Mouse (Mus musculus) small intestine, adult 2 months (tissue): ENCODE measurements around the gene 4921536K21Rik. TPM values are rescaled to one million over a fixed set of nuclear protein-coding genes. Genes with fewer than 3 reads are reported as not detected.

Experiments used
- H3K27ac ChIP-seq: fragments of 200-500 bp; 2 replicates; pipeline ENCODE4 v1.5.1; 2012; ENCODE audit warnings: low read depth, low read length, control low read depth, inconsistent platforms; ENCODE audit not compliant: insufficient read depth
- H3K27me3 ChIP-seq: fragments of 200-500 bp; 2 replicates; pipeline ENCODE4 v1.6.1; 2012; ENCODE audit warnings: mild to moderate bottlenecking, moderate library complexity, low read length, inconsistent platforms; ENCODE audit not compliant: control insufficient read depth, insufficient read depth
- H3K36me3 ChIP-seq: fragments of 200-500 bp; 2 replicates; pipeline ENCODE4 v1.6.1; 2012; ENCODE audit warnings: mild to moderate bottlenecking, low read length, control low read depth, inconsistent platforms; ENCODE audit not compliant: control insufficient read depth, insufficient read depth
- H3K4me1 ChIP-seq: fragments of 200-500 bp; 2 replicates; pipeline ENCODE4 v1.6.1; 2012; ENCODE audit warnings: low read length, inconsistent platforms, mixed read lengths; ENCODE audit not compliant: control insufficient read depth, insufficient read depth, insufficient read length
- H3K4me3 ChIP-seq: fragments of 200-500 bp; 2 replicates; pipeline ENCODE4 v1.5.1; 2012; ENCODE audit warnings: low read depth, mild to moderate bottlenecking, control low read depth, inconsistent platforms, low read length, moderate library complexity
- CTCF ChIP-seq: fragments of 200-500 bp; IDR thresholded peaks from 2 replicates; pipeline ENCODE4 v1.5.1; 2012; ENCODE audit warnings: low read depth, mild to moderate bottlenecking, control low read depth, inconsistent platforms, low read length, moderate library complexity, mixed read lengths; ENCODE audit not compliant: insufficient replicate concordance, insufficient read length; ENCODE audit errors: extremely low read depth
- POLR2A ChIP-seq: fragments of 200-500 bp; IDR thresholded peaks from 2 replicates; pipeline ENCODE4 v1.6.1; 2012; ENCODE audit warnings: low read depth, mild to moderate bottlenecking, control low read depth, inconsistent platforms, low read length, moderate library complexity
- WGBS: fragments of 180-500 bp; shearing (Covaris S2); methylation state at CpG from one replicate; pipeline ENCODE4 v1.1.7; 2018; 5-methylcytosine and 5-hydroxymethylcytosine counted together
- polyA plus RNA-seq: library from polyadenylated mRNA; depleted of rRNA; stranded (reverse); fragments of >200 nt; gene quantifications from 2 replicates; pipeline ENCODE4 v1.2.3, GENCODE M21; 2012; rRNA removed

4921536K21Rik gene
- polyA plus RNA-seq, 1 experiment, result 0.06 TPM

DNA sequence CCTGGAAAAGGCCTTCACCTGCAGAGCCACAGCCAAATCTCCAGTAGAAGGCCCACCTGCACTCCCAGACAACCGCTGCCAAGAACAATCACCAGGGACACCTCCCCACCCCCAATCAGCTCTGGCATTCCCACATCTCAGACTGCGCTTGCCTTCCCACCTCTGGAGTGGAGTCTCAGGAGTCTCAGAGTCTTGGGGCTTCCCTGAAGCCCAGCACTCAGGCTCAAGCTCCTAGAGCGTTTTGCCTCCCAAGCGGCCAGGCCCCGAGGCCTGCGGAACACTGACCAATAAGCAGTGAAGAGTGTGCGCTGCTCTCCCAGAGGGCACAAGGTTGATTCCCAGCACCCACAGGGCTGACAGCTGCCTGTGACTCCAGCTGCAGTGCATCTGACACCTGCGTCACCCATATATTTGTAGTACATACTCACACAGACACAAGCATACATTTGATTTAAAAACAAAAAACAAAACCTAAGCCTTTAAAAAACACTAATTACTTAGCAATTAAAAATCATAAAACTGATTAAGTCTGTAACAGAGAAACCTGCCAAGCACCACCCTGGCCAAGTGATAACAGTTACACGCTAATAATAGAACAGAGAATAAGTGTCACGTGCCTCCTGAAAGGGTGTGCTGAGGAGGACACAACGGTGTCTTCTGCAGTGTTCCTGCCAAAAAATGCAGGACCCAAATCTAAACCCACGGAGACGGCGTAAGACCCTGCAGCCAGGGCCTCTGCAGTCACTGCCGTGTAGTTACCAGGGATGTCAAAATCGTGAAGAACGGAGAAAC is 50.8 kb downstream of the 4921536K21Rik start:
- WGBS, result 68% methylated on average over 17 of the region's 17 CpGs
- H3K4me3 ChIP-seq, result no peak overlapping the region
- TF ChIP-seq CTCF (no peak), POLR2A (no peak)
- no peaks in the 10 kb centered on the region for H3K4me1 ChIP-seq
- no peaks in the 10 kb centered on the region for H3K36me3 ChIP-seq
- H3K27ac ChIP-seq, result no peak overlapping the region
- H3K27me3 ChIP-seq, result no peaks in the 10 kb centered on the region

Other genes with a start within 250 kb of the 4921536K21Rik start
- 2.2 and 4.2 TPM in 2 replicates for gene Morc2a, start 245.9 kb downstream of the 4921536K21Rik start, polyA plus RNA-seq
- 0.11 and 0.52 TPM in 2 replicates for gene Osbp2, start 31.2 kb downstream of the 4921536K21Rik start, polyA plus RNA-seq
- 1.4 and 2.4 TPM in 2 replicates for gene Dusp18, start 142 bp upstream of the 4921536K21Rik start, polyA plus RNA-seq
- gene Slc35e4, start 19.6 kb upstream of the 4921536K21Rik start, polyA plus RNA-seq, result 4.7 and 6.5 TPM in 2 replicates
- 187 and 452 TPM in 2 replicates for gene Tcn2, start 37.1 kb upstream of the 4921536K21Rik start, polyA plus RNA-seq
- 11.2 and 17.8 TPM in 2 replicates for gene Pes1, start 68.9 kb upstream of the 4921536K21Rik start, polyA plus RNA-seq
- 0.19 TPM in 1 of 2 replicates, not detected in the other for gene 4930556J24Rik, start 81.7 kb upstream of the 4921536K21Rik start, polyA plus RNA-seq
- 88.7 and 124 TPM in 2 replicates for gene Gal3st1, start 88.5 kb upstream of the 4921536K21Rik start, polyA plus RNA-seq
- 0.05 and 0.42 TPM in 2 replicates for gene Sec14l4, start 136.4 kb upstream of the 4921536K21Rik start, polyA plus RNA-seq
- gene Sec14l3, start 169.7 kb upstream of the 4921536K21Rik start, polyA plus RNA-seq, result not detected in 2 replicates
- gene Mtfp1, start 200.3 kb upstream of the 4921536K21Rik start, polyA plus RNA-seq, result 22.4 and 26.6 TPM in 2 replicates
- 23.7 and 84.2 TPM in 2 replicates for gene Sec14l2, start 228.3 kb upstream of the 4921536K21Rik start, polyA plus RNA-seq
- 13.9 and 20.6 TPM in 2 replicates for gene Rnf215, start 240.1 kb upstream of the 4921536K21Rik start, polyA plus RNA-seq